Mouse (Mus musculus) E14TG2a.4 (cell line): ENCODE measurements around the gene Cfc1.

Experiments used
- CTCF ChIP-seq: conservative IDR thresholded peaks from 2 replicates; pipeline ENCODE4 v1.5.1; 2014; ENCODE audit warnings: low read length
- NANOG ChIP-seq: IDR thresholded peaks from 2 replicates; pipeline ENCODE4 v1.6.1; 2014; ENCODE audit warnings: borderline replicate concordance, low read length, mixed read lengths

DNA sequence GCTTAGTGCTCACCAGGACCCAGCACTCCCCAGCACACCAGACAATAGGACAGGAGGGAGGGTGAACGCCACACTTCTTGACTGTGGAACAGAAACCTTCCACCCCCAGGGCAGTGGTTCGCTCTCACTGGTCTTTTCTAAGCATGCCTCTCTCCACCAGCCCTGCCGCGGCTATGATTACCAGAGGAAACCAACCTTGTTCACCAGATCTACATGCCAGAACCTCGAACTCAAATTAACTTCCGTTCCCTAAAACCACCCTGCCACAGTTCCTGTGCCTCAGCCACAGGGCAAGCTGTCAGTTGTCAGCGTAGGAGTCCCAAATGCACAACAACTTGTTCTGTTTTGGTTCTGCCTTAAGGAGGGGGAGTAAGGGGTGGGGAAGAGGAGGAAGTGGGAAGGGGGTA lies 24.9 kb upstream of the Cfc1 start:
- no peak for TF ChIP-seq CTCF
- no peak for TF ChIP-seq NANOG
